Mouse (Mus musculus) spleen, postnatal 10 days (tissue): ENCODE measurements around the gene Rora.

ENCODE experiments used
- DNase-seq, 2 experiments: peaks; one replicate each; pipeline ENCODE4 v3.0.0; 2021 to 2022; ENCODE audit warnings: low spot score in 2 of 2

The Rora gene

DNA sequence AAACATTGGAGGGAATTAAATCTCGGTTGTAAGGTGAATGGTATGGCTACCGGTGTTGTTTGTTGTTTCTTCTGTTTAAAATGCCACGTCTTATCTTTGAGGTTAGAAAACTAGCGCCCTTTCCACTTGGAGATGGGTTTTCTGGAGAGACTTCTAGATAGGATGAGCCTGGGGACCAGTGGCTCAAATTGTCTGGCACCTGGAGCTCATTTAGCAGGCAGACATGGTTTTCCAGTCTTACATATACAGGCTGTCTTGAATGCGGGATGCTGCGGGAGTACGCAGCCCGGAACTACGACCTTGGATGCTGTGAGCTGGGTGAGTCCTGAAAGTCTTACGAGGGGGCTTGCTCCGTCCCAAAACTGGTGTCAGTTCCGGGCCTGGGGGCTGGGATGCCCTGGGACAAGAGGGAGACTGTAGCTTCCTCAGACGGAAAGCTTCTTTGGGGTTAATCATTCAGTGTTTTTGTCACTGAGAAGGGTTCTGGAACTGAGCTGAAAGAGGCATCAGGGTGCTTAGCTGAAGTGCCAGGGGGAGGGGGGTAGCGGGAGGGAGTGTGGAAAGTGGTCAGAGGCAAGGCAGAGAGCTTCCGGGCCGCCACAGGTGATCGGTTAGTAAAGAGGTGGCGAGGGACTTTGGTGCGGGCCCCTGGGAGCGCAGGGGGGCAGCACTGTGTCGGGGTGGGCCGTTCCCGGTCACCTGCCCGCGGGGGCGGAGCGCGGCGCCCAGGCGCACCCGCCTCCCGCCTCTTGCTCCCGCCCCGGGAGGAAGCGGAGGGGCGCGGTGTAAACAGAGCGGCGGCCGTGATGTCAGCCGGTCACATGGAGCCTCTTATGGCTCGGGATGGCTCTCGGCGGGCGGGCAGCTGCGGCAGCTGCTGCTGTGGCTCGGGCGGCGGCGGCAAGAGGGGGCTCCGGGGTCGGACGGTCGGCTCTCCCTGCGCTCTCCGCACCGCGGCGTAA, 635.8 kb downstream of the Rora start:
- peak; percentile 13 to 61 for DNase-seq

DNA sequence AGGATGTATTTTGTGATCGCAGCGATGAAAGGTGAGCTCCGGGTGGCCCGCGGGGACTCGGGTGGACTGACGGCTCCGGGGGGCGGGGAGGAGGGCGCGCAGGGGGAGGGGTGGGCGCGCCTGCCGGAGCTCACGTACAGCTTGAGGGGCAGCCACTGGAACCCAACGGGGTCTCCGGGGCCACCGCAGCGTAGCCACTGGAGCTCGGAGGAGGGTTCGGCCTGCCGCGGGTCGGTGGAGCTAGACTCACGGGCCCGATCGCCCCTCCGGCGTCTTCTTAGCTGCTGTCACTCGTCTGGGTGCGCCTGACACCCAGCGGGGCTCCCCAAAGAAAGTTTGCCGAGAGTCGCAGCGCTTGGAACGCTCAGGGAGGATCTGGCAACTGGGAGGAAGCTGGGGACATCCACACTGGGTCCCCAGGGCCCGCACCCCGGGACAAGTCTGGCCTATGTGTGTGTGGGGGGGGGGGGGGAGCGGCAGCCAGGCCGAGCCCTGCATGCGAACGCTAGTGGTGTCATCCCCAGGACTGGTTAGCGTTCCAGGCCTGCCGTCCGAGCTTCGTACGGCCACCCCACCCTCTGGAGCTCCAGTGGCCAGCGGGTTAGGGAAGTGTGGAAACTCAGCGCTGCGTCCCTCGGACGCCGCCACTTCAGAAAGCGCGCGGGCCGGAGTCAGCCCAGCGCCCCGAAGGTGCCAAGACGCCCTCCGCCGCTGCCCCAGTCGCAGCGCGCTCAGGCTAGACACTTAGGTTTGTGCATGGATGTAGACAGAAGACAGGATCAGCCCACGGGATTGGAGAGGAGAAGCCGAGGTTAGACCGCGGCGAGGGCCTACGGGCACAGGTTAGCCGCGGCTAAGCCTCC, 636.7 kb downstream of the Rora start:
- DNase-seq, result peak; percentile 7 to 28

- peak in 1 of 2 experiments; percentile 22 for DNase-seq
These were observed 637.4 kb downstream of the Rora start for GRCm38 (mm10) chr9:69290881-69291450.

GRCm38 (mm10) chr9:69291451-69291850, 637.9 kb downstream of the Rora start:
- DNase-seq, result no peak

DNA sequence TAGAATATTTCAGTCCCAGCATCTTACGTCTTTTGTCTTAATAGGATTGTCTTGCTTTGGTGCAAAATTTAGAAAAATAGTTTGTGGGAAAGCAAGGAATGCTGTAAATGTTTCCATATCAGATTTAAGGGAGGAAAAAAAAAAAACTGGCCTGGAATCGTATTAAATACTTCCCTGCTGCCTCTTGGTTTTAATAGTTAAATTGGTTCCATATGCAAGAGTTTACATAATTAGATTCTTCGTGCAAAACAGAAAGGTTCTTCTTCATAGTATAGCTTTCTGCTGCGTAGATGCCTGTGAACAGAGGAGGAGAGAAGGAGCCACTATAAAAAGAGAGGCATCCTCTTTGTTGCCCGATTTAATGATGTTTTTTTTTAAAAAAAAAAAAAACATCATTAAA, 638.8 kb downstream of the Rora start:
- DNase-seq, result no peak

DNA sequence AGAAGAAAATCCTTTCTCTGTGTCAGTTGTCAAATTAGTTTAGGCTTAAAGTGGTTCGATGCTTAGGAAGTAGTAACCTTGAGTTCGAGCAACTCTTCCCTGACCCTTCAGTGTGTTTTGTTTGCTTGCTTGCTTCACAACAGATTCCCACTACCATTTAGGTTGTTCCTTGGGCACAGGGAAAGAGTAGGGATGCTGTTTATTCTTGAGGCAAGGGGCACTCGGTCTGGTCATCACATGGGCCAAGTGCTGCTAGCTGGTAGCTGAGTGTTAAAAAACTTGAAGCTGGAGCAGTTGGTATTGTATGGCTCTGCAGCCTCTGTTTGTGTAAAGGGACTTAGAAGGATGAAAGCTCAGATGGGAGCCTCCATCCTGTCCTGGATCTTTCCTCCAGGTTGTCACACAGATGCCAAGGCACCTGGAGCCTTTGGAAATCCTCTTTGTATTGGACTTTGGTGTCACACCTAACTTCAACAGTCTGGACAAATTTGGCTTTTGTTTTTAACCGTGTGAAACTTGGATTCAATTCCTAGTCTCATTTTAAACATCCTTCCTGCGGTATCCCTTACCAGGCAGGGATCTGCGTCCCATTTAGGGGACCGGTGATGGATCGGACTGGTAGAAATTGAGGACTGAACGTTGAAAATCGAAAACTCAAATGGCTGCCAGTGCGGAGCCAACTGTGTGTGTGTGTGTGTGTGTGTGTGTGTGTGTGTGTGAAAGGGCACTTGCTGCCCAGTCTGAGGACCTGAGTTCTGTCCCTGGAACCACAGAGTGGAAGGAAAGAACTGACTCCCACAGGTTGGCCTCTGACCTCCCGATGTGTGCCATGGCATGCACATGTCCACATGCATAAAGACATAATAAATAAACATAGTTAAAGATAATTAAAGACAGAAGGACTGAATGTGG, 639.4 kb downstream of the Rora start:
- no peak for DNase-seq

GRCm38 (mm10) chr9:69293688-69294074, 640.1 kb downstream of the Rora start:
- no peak for DNase-seq

GRCm38 (mm10) chr9:69294426-69294825, 640.8 kb downstream of the Rora start:
- no peak for DNase-seq

DNA sequence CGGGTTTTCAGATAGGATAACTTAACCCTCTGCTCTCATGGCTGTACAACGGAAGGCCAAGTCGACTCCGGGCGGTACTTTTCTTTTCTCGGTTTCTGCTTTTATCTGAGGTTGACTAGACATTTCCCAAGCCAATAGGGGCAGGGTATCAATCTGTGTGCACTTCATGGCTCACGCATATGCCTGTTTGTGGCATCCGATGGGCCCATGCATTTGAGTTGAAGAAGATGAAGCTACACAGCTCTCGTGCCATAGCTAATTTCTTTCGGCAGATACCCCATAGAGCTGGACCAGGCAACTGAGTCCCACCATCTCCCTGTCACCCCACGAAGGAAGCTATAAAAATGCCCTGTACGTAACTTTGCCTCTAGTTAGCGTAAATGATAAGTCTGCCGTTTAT, 641.3 kb downstream of the Rora start:
- DNase-seq, result no peak

DNA sequence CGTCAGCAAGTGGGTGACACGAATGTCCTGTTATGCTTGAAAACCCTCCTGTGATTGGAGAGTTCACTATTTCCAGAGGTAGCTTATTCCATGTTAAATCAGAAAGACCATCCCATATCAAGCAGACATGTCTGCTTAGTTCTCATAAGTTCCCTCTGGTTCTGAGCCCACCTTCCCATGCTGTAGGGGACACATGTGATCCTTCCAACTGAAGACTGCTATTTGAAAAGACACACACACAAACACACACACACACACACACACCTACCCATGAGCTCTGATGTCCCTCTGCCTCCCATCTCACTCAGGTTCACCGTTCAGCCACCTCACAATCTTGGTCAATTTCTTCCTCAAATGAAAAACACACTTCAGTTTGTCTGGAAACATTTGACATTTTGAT, 642.2 kb downstream of the Rora start:
- no peak for DNase-seq

DNA sequence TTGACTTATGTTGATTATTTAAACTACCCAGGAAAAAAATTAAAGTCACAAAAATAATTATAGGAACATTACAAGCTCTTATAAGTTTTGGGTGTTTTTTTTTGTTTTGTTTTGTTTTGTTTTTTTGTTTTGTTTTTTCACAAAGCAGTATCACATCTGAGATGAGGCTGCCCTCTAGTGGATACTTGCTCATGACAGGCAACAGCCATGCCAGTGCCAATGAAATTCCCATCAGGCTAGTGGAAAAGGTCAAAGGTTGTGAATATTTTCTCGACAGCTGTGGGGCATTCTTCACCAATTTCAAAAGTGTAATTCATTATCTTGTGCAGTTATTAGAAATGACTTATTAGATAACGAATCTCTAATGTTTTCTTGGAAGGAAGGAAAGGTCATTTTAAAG, 642.8 kb downstream of the Rora start:
- DNase-seq, result peak in 1 of 2 experiments; percentile 31

- no peak for DNase-seq
These were observed 644.3 kb downstream of the Rora start for GRCm38 (mm10) chr9:69297766-69298375.

DNA sequence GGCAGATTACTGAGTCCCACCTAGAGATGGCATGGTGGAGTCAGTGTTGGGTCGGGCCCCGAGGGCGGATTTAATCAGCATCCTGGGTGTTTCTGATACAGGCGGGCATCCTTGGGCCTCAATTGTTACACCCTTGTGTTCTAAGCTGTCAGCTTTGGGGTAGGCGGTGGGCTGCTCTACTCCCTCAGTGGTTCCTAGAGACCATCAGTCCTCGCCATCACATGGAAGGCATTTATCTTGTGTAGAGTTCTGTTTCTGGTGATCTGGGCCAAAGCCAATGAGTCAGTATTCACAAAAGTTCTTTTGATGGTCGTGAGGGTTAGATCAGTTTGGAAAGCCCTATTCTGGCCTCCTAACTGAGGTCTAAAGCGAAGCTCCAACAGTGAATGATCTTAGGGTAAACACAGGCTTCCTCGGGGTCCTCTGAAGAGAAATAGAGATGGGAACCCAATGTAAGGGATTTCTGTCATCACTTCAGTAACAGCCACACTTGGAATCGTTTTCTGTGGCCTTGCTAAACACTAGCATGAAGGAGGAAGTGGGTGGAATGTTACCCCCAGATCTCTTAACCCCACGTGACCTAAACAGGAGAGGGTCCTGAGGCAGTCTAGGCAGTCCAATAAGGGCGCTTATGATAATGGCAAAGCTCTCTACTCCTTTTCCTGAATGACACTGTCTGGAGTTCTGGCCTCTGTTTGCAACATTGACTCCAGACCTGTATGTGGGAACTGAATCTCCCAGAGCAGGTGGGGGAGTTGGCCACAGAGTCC, 645.2 kb downstream of the Rora start:
- DNase-seq, result no peak

DNA sequence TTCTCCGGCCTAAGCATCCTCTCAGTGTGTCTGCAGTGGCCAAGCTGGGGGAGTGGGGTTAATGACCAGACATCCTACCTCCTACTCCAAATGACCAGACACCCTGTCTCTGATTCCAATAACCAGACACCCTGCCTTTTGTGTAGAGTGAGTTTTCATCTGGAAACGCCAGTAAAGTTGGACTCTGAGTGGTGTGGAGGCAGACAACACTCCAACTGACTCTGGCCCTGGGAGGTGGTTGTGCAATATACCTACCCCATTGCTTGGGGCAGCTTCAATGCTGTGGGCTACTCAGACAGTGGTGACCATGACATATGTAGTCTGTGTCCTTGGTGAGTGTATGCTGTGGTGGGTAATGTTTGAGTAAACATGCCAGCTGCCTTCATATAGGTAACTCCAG, 645.9 kb downstream of the Rora start:
- no peak for DNase-seq

GRCm38 (mm10) chr9:69300296-69300695, 646.7 kb downstream of the Rora start:
- DNase-seq, result no peak

GRCm38 (mm10) chr9:69301445-69301844, 647.9 kb downstream of the Rora start:
- no peak for DNase-seq

DNA sequence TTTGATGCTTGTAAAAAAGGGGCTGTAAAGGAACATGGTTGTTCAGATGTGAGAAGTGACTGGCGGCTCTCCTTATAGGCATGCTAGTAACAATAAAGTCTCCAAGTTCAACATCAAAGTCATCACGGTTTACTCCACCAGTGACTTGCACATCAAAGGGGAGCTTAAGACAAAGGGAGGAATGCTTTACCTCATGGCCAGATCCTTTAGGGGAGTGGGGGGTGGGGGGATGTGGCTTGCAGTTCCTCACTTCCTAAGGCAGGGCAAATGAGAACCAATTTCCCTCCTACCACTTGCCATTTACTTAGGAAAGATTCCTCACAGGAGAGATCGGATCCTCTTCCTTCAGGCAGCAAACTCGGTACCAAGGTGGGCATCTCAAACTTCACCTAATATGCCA, 648.4 kb downstream of the Rora start:
- no peak for DNase-seq

- no peak for DNase-seq
These were observed 649.3 kb downstream of the Rora start for GRCm38 (mm10) chr9:69302846-69303245.

DNA sequence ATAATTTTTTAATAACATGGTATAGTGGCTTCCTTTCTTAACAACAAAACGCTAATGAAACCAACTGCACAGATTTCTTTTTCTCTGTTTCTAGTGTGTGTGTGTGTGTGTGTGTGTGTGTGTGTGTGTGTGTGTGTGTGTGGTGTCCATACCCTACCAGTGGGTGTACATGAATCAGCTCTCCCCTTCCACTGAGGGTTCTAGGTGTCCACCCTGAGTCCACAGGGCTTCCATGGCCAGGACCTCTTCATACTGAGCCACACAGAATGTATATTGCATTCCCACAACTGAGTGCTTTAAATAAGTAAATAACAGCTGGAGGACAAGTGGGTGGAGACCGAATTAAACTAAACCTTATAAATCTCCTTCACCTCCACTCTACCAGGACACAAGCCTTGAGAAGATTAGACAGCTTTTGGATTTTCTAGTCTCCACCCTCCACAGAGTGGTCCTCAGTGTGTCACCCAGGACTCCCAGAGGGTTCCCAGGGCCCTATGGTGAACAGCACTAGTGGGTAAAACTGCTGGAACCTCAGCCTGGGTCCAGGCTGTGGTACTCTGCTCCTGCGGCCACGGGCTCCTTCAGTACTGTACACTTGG, 649.9 kb downstream of the Rora start:
- no peak for DNase-seq

GRCm38 (mm10) chr9:69303962-69304361, 650.4 kb downstream of the Rora start:
- DNase-seq, result no peak
